Mouse (Mus musculus): ENCODE measurements at regions not wholly inside any gene's neighbourhood (a gene's known extent, or its start where the extent isn't known, plus 50 kb on each side); places are given as distances from the start of the nearest gene placed in this dataset.

DNA sequence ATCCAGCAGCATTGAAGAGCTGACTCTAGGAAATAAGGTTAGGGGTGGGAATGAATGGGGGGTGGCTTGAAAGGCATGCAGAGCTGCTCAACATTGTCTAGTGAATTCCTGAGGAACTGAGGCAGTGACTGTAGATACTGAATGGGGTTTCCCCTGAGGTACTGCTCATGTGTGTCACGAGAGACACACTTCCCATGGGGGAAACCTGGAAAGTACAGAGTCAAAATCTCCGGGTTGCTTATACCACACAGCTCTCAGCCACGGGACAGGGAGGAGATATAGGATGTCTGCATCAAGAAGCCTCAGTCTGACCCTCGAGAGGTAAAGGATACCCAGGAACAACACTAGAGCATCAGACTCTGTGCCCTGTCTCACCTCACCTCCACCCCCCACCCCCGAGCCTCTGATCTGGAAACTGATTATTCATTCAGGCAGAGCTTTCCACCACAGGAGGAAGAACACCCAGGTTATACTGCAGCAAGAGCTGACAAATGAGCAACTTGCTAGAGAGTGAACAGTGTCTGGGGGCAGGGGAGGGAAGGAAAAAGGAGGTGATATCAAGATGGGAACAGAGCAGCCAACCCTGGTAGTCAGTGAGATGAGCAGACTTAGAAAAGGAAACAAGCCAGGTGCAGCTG lies 102.3 kb upstream of the Nfe2l3 start:
- ATAC-seq (ENCODE audit: low FRiP score) = no peak
- Histone ChIP-seq H3K27me3 (peaks cover 5% of the 10 kb centered on the region), H3K4me1 (peaks cover 17% of the 10 kb centered on the region), H3K9ac (no peak overlapping the region), H3K4me3 (no peak overlapping the region), H3K9me3 (replicated peaks) (no peaks in the 10 kb centered on the region), H3K36me3 (no peaks in the 10 kb centered on the region), H3K27ac (no peak overlapping the region), H3K4me2 (replicated peaks) (no peak overlapping the region)
- WGBS = 73% methylated on average over 5 of the region's 5 CpGs

DNA sequence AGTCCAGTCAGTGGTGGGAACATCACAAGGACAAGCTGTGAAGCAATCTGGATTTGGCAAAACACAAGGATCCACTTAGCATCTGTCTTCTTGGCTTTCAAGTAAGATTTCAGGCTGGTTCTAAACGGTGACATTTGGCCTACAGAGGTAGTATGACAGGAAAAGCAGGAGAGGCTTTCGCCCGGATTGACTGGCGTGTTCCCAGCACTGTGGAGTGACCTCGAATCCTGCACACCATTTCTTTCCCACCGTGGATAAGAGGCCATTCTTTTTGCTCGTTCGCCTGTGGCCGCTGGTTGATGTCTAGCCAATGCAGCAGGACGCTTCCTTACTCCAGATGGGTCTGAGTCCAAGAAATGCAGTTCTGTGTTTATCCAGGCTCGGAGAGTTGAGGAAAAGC lies 99.6 kb upstream of the Nfe2l3 start:
- Histone ChIP-seq H3K27ac (no peak overlapping the region), H3K4me2 (replicated peaks) (no peak overlapping the region), H3K4me3 (no peak overlapping the region), H3K9me3 (replicated peaks) (no peaks in the 10 kb centered on the region), H3K4me1 (peaks cover 20% of the 10 kb centered on the region), H3K36me3 (no peaks in the 10 kb centered on the region), H3K9ac (no peak overlapping the region), H3K27me3 (peaks cover 5% of the 10 kb centered on the region)
- no peak for ATAC-seq (ENCODE audit: low FRiP score)
- 47% methylated on average over 11 of the region's 11 CpGs for WGBS

DNA sequence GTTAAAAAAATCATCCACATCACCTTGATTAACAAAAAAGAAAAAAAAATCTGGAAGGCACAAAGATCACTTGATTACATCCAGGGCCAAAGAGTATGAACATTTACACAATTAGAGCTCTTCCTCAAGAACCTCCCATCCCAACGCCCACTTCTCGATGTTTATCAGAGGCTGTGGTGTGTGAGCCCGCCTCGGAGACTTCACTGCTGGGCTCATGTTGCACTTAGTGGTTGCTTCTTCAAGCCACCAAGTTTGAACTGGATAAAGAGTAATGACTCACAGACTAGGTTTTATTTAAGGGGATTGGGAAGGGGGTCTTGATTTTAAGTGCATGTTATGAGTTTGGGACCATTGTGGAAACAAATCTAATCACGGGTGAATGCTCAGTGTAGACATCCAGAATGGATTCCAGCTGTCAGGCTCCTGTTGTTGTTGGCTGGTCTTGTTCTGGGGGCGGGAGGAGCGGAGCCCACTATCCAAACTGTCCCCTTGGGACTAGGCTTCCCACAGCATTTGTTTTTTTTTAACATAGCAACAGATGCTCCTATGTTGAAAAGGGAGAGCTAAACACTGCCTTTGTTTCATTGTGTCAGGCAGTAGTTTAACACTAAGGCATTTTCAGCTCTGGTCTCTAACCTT lies 98.6 kb upstream of the Nfe2l3 start:
- no peaks in the 10 kb centered on the region for H3K36me3 ChIP-seq
- no peak overlapping the region for H3K9ac ChIP-seq
- H3K27me3 ChIP-seq = peaks cover 5% of the 10 kb centered on the region
- H3K27ac ChIP-seq = peak overlapping the region; percentile 44; the same call in 1 of the 2 replicates
- no peak overlapping the region for H3K4me2 ChIP-seq (replicated peaks)
- ATAC-seq (ENCODE audit: low FRiP score) = no peak
- H3K4me1 ChIP-seq = peaks cover 20% of the 10 kb centered on the region
- no peaks in the 10 kb centered on the region for H3K9me3 ChIP-seq (replicated peaks)
- no peak overlapping the region for H3K4me3 ChIP-seq
- 44% methylated on average over 7 of the region's 7 CpGs for WGBS

DNA sequence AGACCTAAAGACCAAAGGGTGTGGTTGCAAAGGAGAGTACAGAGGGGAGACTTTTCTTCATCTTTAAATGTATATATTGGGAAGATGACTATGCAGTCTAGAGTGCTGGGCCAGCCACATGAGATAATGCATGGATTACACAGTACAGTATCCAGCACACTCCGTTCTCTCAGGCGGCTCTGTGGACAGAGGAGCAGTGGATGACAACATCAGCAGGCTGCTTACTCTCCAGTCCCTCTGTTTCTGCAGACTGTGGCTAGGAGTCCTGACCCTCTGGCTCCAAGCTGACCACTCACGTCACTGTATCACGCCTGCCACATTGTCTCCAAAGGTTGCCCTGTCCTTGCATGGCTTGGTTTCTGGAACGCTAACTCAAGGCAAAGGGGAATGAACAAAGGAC lies 97.2 kb upstream of the Nfe2l3 start:
- no peaks in the 10 kb centered on the region for H3K9me3 ChIP-seq (replicated peaks)
- H3K27me3 ChIP-seq = peaks cover 4% of the 10 kb centered on the region
- no peak overlapping the region for H3K27ac ChIP-seq
- H3K36me3 ChIP-seq = no peaks in the 10 kb centered on the region
- no peak overlapping the region for H3K9ac ChIP-seq
- ATAC-seq (ENCODE audit: low FRiP score) = no peak
- H3K4me1 ChIP-seq = peaks cover 20% of the 10 kb centered on the region
- no peak overlapping the region for H3K4me3 ChIP-seq
- H3K4me2 ChIP-seq (replicated peaks) = no peak overlapping the region
- WGBS = 79% methylated on average over 5 of the region's 5 CpGs

DNA sequence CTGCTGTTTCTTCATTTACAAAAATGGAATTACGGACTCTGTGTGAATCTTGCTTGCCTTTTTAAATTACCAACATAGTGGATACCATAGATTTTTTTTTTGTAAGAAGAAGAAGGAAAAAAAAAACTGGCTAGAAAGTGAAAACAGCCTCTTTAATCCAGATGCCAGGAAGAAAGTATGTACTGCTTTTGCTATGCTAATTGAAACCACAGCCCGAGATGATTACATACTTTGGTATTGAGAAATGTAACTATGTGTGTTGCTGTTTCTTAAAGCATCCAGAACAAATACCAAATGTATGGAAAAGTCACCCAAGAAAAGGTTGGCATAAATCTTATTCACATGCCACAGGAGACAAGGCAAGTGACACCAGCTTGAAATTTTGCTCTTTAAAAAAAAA lies 93.2 kb upstream of the Nfe2l3 start:
- 80% methylated on average over 2 of the region's 2 CpGs for WGBS
- no peaks in the 10 kb centered on the region for H3K9me3 ChIP-seq (replicated peaks)
- H3K27ac ChIP-seq = no peak overlapping the region

DNA sequence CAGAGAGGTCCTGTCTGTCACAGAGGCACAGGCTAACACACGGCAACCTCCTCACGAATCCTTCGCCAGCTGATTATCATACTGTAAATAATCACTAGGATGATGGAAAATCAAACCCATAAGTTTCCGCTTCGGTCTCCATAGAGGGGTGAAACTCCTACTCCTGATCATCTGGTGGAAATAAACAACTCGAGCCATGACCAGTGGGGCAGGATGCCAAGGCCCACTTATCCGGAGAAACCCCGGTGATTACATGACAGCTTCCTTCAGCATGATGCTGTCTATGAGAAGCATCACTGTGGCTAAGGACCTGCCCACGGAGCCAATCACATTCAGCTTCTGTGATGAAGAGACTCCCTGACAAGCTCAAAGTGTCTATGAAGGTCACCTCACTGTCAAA lies 84.7 kb upstream of the Nfe2l3 start:
- Histone ChIP-seq H3K4me1 (no peaks in the 10 kb centered on the region), H3K27me3 (no peaks in the 10 kb centered on the region), H3K36me3 (no peaks in the 10 kb centered on the region), H3K4me2 (replicated peaks) (no peak overlapping the region), H3K4me3 (no peak overlapping the region), H3K27ac (no peak overlapping the region), H3K9ac (no peak overlapping the region), H3K9me3 (replicated peaks) (no peaks in the 10 kb centered on the region)
- no peak for ATAC-seq (ENCODE audit: low FRiP score)
- WGBS = 90% methylated on average over 9 of the region's 9 CpGs

More for the DNA sequence above, 93.2 kb upstream of the Nfe2l3 start:
- ATAC-seq (ENCODE audit: low FRiP score) = no peak
- no peaks in the 10 kb centered on the region for H3K27me3 ChIP-seq
- no peaks in the 10 kb centered on the region for H3K36me3 ChIP-seq
- peaks cover 10% of the 10 kb centered on the region for H3K4me1 ChIP-seq
- H3K4me2 ChIP-seq (replicated peaks) = no peak overlapping the region
- H3K4me3 ChIP-seq = no peak overlapping the region
- H3K9ac ChIP-seq = no peak overlapping the region

DNA sequence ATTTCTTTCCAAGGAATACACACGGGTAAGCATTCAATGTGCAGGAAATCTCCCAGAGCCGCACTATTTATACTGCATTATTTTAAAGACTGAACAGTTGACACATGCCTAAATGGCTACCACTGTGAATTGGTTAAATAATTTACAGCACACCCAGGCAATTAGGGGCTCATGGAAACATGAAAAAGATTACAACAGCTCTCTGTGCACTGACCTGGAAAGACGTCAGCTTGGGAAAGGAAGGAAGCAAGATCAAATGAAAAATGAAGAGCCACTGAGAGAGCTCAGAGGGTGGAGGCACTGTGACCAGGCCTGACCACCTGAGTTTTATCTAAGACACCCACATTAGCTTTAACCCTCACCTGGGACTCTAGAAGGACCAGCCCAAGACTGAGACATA lies 82.7 kb upstream of the Nfe2l3 start:
- H3K4me1 ChIP-seq = no peaks in the 10 kb centered on the region
- no peaks in the 10 kb centered on the region for H3K27me3 ChIP-seq
- H3K36me3 ChIP-seq = no peaks in the 10 kb centered on the region
- H3K9ac ChIP-seq = no peak overlapping the region
- no peak overlapping the region for H3K27ac ChIP-seq
- no peak for ATAC-seq (ENCODE audit: low FRiP score)
- 51% methylated on average over 3 of the region's 3 CpGs for WGBS
- H3K4me2 ChIP-seq (replicated peaks) = no peak overlapping the region
- no peak overlapping the region for H3K4me3 ChIP-seq
- H3K9me3 ChIP-seq (replicated peaks) = no peaks in the 10 kb centered on the region

DNA sequence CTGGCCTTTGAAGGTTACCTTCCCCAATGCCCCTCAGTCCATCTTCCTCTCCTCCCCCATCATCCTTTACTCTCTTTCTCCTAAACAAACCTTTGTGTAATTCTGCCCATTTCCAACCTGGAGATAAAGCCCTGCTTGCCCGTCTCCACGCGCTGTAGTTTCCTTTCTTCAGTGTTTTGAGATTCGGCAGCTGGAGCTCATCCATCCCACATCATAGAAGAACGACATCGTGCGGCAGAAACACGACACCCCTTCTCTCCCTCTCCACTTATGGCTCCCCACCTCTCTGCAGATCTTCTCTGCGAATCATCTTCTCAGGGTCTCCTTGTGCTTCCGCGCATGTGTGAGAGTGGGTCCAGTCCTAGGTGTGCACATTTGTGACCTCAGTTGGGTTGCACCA lies 77.4 kb upstream of the Nfe2l3 start:
- H3K36me3 ChIP-seq = no peaks in the 10 kb centered on the region
- H3K4me2 ChIP-seq (replicated peaks) = no peak overlapping the region
- no peaks in the 10 kb centered on the region for H3K27me3 ChIP-seq
- no peak overlapping the region for H3K4me3 ChIP-seq
- WGBS = 87% methylated on average over 11 of the region's 11 CpGs
- H3K27ac ChIP-seq = no peak overlapping the region
- no peaks in the 10 kb centered on the region for H3K9me3 ChIP-seq (replicated peaks)
- H3K4me1 ChIP-seq = no peaks in the 10 kb centered on the region
- no peak overlapping the region for H3K9ac ChIP-seq
- no peak for ATAC-seq (ENCODE audit: low FRiP score)

DNA sequence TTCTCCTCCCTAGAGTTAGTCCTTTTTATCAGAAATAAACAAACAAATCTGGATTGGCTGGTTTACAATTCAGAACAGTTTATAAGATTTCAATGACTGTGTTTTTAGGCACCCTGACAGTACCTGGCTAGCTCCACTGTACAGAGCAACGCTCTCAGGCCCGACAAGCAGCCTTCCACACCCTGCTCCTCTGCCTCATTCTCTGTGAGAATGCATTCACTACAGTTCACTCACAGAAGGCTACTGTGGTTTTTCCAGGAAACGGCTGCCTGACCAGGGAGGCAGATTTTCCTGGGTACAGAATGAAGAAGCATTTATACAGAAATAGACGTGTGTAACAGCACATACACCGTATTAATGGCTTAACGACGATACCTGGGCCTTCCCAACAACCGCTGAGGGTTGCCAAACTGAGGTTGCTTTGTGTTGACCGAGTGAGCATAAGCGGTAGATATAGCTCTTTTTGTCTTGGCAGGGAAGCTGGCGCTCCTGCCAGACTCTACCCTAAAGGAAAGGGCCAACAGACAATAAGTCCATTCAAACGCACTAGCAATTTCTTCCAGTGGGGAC lies 70.8 kb upstream of the Nfe2l3 start:
- ATAC-seq (ENCODE audit: low FRiP score) = no peak
- 67% methylated on average over 12 of the region's 12 CpGs for WGBS

DNA sequence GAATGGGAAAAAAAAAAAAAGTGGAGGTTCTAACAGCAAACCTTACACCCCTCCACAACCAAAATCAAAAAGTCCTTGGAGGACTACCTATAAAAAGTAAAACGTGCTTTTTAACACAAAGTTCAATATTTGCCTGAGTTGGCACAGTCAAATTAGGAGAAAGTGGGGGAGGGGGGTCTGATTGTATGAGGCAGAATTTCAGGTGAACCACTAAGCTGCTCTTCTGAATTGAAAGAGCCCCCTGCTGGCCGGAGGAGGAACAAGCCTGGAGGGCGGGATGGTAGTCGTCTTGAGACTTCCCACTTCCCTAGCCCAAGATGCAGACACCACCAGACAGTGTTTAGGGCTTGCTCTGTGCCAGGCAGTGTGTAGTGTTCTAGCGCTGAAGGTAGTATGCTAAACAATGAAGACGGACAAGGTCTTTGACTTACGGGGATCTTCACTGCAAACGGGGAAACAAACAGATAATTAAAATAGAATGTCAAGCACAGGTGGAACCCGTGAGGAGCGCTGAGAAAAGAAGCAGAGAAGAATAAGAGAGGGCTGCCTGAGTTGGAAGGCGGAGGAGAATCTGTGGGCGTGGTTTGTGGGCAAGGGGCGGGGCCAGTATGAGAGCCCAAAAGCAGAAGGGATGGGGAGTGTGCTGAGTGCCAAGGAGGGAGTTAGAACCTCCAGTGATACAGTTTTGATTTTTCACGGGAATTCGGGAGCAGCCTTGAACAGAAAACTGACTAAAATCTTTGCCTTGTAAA lies 69.8 kb upstream of the Nfe2l3 start:
- Histone ChIP-seq H3K27ac (no peak overlapping the region), H3K4me2 (replicated peaks) (peak overlapping the region; percentile 41), H3K36me3 (no peaks in the 10 kb centered on the region), H3K9ac (no peak overlapping the region), H3K4me3 (peak overlapping the region; percentile 10; the same call in 1 of the 2 replicates), H3K4me1 (peaks cover 10% of the 10 kb centered on the region), H3K27me3 (no peaks in the 10 kb centered on the region), H3K9me3 (replicated peaks) (no peaks in the 10 kb centered on the region)
- 6% methylated on average over 15 of the region's 15 CpGs for WGBS
- ATAC-seq (ENCODE audit: low FRiP score) = peak; percentile 48; the same call in 1 of the 2 replicates

More for the DNA sequence above, 70.8 kb upstream of the Nfe2l3 start:
- Histone ChIP-seq H3K4me1 (peaks cover 10% of the 10 kb centered on the region), H3K4me3 (no peak overlapping the region), H3K27me3 (no peaks in the 10 kb centered on the region), H3K36me3 (no peaks in the 10 kb centered on the region), H3K9me3 (replicated peaks) (no peaks in the 10 kb centered on the region), H3K4me2 (replicated peaks) (no peak overlapping the region), H3K9ac (no peak overlapping the region), H3K27ac (0 out of 2 replicates have a peak overlapping the region, but pooled peaks have one; percentile 46)

DNA sequence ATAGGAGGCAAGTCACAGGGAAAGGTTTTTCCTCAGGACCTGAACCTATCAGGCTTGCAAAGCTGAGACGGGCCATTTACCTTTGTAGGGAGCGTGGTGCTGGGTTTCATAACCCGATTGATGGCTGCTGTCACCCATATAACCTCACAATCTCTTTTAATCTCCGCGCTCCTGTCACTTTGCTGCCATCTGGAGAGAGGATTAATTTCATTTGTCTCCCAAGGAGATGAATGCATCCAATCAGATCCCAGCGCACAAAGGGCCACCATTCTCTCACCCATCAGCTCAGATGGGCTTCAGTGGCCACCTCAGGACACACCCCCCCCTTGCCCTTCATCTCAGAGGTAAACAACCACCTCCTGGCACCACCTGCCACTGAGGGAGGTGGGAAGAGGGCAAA lies 67.7 kb upstream of the Nfe2l3 start:
- 0 out of 2 replicates have a peak, but pooled peaks have one; percentile 38 for ATAC-seq (ENCODE audit: low FRiP score)
- Histone ChIP-seq H3K9ac (no peak overlapping the region), H3K4me1 (peaks cover 12% of the 10 kb centered on the region), H3K27me3 (no peaks in the 10 kb centered on the region), H3K4me3 (no peak overlapping the region), H3K9me3 (replicated peaks) (no peaks in the 10 kb centered on the region), H3K4me2 (replicated peaks) (no peak overlapping the region), H3K27ac (0 out of 2 replicates have a peak overlapping the region, but pooled peaks have one; percentile 17), H3K36me3 (no peaks in the 10 kb centered on the region)
- WGBS = 48% methylated on average over 6 of the region's 6 CpGs

DNA sequence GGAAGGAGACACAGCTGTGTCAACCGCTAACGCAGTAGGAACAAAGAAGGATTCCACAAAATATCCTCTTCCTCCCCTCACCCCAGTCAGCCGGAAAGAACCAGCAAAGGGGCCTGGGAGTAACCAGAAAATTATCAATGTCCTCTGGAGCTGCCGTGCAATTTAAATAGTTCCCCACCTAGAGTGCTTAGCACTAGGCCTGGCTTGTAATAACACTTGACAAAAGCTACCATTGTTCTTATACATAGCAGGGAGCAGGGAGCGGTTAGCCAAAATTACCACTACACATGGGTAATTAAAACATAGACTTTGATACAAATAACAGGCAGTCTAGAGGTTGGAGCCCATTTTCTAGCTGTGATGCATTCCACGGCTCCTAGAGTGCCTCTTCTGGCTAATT lies 62.7 kb upstream of the Nfe2l3 start:
- WGBS = 43% methylated on average over 6 of the region's 6 CpGs
- H3K9me3 ChIP-seq (replicated peaks) = no peaks in the 10 kb centered on the region
- no peaks in the 10 kb centered on the region for H3K27me3 ChIP-seq
- H3K9ac ChIP-seq = no peak overlapping the region
- no peak overlapping the region for H3K4me3 ChIP-seq
- no peaks in the 10 kb centered on the region for H3K36me3 ChIP-seq
- no peak overlapping the region for H3K4me2 ChIP-seq (replicated peaks)
- H3K4me1 ChIP-seq = peaks cover 16% of the 10 kb centered on the region
- H3K27ac ChIP-seq = no peak overlapping the region
- ATAC-seq (ENCODE audit: low FRiP score) = no peak
